Mouse (Mus musculus): ENCODE measurements around the gene Abcc5.

- TF ChIP-seq CTCF (IDR thresholded peaks at IDR 0.05; ENCODE audit: low read depth) (no peak), EP300 (IDR thresholded peaks at IDR 0.05; ENCODE audit: low read depth) (no peak)
Measured at GRCm38 (mm10) chr16:20464725-20465124, 38.5 kb upstream of the Abcc5 start.
